Mouse (Mus musculus): ENCODE results near the gene Trabd. TPM values are rescaled to one million over a fixed set of nuclear protein-coding genes. Genes with fewer than 3 reads are reported as not detected.

Trabd gene
- polyA plus RNA-seq, 1 experiment from 2014 or later = 39.5 TPM

DNA sequence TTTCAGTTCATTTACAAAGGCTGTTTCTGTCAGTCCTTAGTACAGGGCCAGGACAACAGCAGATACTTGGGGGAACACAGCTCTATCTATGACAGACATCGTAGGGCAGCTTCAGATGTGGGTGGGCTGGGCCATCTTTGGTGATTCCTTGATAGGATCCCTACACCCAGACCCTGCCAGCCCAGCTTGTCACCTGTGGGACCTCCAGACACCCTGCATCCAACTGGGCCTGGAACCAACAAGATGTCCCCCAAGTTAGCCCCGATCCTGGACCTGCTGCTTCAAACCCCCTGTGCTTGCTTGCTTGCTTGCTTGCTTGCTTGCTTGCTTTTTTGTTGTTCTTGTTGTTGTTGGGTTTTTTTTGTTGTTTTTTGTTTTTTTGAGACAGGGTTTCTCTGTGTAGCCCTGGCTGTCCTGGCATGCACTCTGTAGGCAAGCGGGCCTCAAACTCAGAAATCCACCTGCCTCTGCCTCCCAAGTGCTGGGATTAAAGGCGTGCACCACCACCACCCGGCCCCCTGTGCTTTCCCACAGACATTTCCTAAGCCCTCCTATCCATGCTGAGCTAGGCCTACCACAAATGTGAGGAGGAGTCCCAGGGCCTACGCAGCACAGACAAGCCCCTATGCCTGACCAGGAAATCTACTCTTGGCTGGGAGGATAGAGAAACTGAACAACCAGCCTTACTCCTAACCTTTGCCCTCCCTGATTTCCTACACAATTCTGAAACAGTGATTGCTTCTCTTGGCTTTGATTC lies 13.0 kb upstream of the Trabd start:
- Histone ChIP-seq H3K9ac (ENCODE audit: low read depth, low read length) (no peak overlapping the region), H3K4me1 (replicated peaks; ENCODE audit: control insufficient read depth, insufficient read depth, low read length) (no peaks in the 10 kb centered on the region), H3K4me3 (ENCODE audit: low read depth, low read length) (no peak overlapping the region), H3K4me2 (replicated peaks; ENCODE audit: low read depth, low read length) (no peak overlapping the region), H3K9me3 (ENCODE audit: control insufficient read depth, low read length) (no peaks in the 10 kb centered on the region), H3K27me3 (ENCODE audit: control insufficient read depth, insufficient read depth, low read length) (peaks cover 18% of the 10 kb centered on the region), H3K36me3 (ENCODE audit: control insufficient read depth, insufficient read depth, low read length) (no peaks in the 10 kb centered on the region), H3K27ac (ENCODE audit: low read depth, low read length) (no peak overlapping the region)
- WGBS = 90% methylated on average over 6 of the region's 6 CpGs
- DNase-seq (ENCODE audit: low spot score) = no peak
- ATAC-seq (ENCODE audit: low FRiP score) = no peak

DNA sequence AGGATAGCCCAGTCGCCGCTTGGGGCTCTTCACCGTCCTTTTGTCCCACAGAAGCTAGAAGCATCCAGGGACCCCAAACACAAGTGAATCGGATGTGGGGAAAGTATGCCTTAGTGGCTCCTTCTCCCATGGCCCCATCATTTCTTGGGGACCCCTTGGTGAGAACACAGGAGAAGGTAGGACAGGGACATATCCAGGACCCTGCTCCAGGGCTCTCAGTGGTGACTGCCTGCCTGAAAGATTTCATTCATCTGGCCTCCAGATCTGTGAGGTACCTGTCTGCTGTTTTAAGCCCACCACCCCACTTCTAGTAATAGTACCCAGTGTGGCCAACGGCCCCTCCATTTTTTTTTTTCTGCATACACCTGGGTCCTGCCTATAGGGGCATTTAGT lies 12.4 kb upstream of the Trabd start:
- Histone ChIP-seq H3K36me3 (ENCODE audit: control insufficient read depth, insufficient read depth, low read length) (no peaks in the 10 kb centered on the region), H3K4me3 (ENCODE audit: low read depth, low read length) (no peak overlapping the region), H3K9me3 (ENCODE audit: control insufficient read depth, low read length) (no peaks in the 10 kb centered on the region), H3K4me2 (replicated peaks; ENCODE audit: low read depth, low read length) (no peak overlapping the region), H3K27me3 (ENCODE audit: control insufficient read depth, insufficient read depth, low read length) (peaks cover 23% of the 10 kb centered on the region), H3K9ac (ENCODE audit: low read depth, low read length) (no peak overlapping the region), H3K4me1 (replicated peaks; ENCODE audit: control insufficient read depth, insufficient read depth, low read length) (no peaks in the 10 kb centered on the region), H3K27ac (ENCODE audit: low read depth, low read length) (no peak overlapping the region)
- ATAC-seq (ENCODE audit: low FRiP score) (no peak), DNase-seq (ENCODE audit: low spot score) (no peak)
- 89% methylated on average over 5 of the region's 5 CpGs for WGBS

DNA sequence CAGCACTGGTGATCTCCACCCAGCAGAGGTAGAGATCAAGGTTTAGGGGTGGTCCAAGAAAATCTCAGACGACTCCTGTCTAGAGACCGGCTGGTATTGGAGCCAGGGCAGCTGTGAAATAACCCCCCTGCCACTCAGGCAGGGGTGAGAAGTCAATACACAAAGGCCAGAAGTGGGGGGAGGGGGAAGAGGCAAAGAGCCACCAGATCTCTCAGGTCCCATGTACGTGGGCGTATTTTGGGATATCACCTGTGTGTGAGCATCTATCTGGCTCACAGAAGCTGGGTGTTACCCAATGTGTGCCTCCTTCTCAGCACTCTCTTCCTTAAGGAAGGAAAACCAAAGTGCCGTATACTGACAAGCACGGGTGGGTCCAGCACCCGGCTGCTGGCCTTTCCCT lies 11.9 kb upstream of the Trabd start:
- H3K9me3 ChIP-seq (ENCODE audit: control insufficient read depth, low read length) = no peaks in the 10 kb centered on the region
- no peak overlapping the region for H3K9ac ChIP-seq (ENCODE audit: low read depth, low read length)
- H3K36me3 ChIP-seq (ENCODE audit: control insufficient read depth, insufficient read depth, low read length) = no peaks in the 10 kb centered on the region
- no peak overlapping the region for H3K4me3 ChIP-seq (ENCODE audit: low read depth, low read length)
- H3K4me1 ChIP-seq (replicated peaks; ENCODE audit: control insufficient read depth, insufficient read depth, low read length) = no peaks in the 10 kb centered on the region
- no peak overlapping the region for H3K4me2 ChIP-seq (replicated peaks; ENCODE audit: low read depth, low read length)
- ATAC-seq (ENCODE audit: low FRiP score) = no peak
- peaks cover 27% of the 10 kb centered on the region for H3K27me3 ChIP-seq (ENCODE audit: control insufficient read depth, insufficient read depth, low read length)
- H3K27ac ChIP-seq (ENCODE audit: low read depth, low read length) = no peak overlapping the region
- 83% methylated on average over 7 of the region's 7 CpGs for WGBS
- no peak for DNase-seq (ENCODE audit: low spot score)

DNA sequence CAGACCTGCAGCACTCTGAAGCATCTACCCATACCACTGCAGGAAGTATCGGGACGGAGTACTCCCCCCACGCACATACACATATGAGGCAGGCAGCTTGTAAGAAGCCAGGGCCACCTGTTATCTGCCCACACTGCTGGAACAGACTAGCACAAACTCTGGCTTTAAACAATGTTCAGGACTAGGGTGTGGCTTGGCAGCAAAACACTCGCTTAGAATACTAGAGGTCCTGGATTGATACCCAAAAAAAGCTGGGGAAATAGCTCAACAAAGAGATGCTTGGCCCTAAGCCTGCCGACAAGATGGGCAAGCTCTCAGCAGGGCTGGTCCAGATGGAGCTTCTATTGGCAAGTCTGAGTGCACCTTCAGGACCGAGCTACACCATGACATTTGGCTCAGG lies 11.4 kb upstream of the Trabd start:
- Histone ChIP-seq H3K9ac (ENCODE audit: low read depth, low read length) (no peak overlapping the region), H3K27me3 (ENCODE audit: control insufficient read depth, insufficient read depth, low read length) (peaks cover 27% of the 10 kb centered on the region), H3K27ac (ENCODE audit: low read depth, low read length) (no peak overlapping the region), H3K9me3 (ENCODE audit: control insufficient read depth, low read length) (no peaks in the 10 kb centered on the region), H3K4me1 (replicated peaks; ENCODE audit: control insufficient read depth, insufficient read depth, low read length) (no peaks in the 10 kb centered on the region), H3K4me3 (ENCODE audit: low read depth, low read length) (no peak overlapping the region), H3K4me2 (replicated peaks; ENCODE audit: low read depth, low read length) (no peak overlapping the region), H3K36me3 (ENCODE audit: control insufficient read depth, insufficient read depth, low read length) (no peaks in the 10 kb centered on the region)
- no peak for ATAC-seq (ENCODE audit: low FRiP score)
- no peak for DNase-seq (ENCODE audit: low spot score)
- WGBS = 81% methylated on average over 6 of the region's 6 CpGs

DNA sequence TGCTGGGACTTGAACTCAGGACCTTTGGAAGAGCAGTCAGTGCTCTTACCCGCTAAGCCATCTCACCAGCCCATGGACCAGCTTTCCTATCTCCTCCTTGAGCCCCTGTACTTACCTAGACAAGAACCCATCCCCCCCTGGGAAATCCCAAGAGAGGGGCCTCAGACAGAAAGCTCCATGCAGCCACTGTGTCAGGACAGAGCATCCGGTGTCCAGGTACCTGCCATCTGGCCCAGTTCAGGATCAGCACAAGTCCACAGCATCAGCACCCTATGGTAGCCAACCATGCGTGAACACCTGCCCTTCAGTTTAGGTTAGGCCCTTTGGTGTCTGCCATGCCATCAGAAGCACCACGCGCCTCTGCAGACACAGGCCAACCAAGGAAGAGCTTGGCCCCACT lies 10.0 kb upstream of the Trabd start:
- no peak overlapping the region for H3K27ac ChIP-seq (ENCODE audit: low read depth, low read length)
- no peak overlapping the region for H3K4me2 ChIP-seq (replicated peaks; ENCODE audit: low read depth, low read length)
- no peak overlapping the region for H3K9ac ChIP-seq (ENCODE audit: low read depth, low read length)
- 91% methylated on average over 5 of the region's 5 CpGs for WGBS
- H3K9me3 ChIP-seq (ENCODE audit: control insufficient read depth, low read length) = no peaks in the 10 kb centered on the region
- H3K4me1 ChIP-seq (replicated peaks; ENCODE audit: control insufficient read depth, insufficient read depth, low read length) = no peaks in the 10 kb centered on the region
- ATAC-seq (ENCODE audit: low FRiP score) (no peak), DNase-seq (ENCODE audit: low spot score) (no peak)
- H3K4me3 ChIP-seq (ENCODE audit: low read depth, low read length) = no peak overlapping the region
- H3K36me3 ChIP-seq (ENCODE audit: control insufficient read depth, insufficient read depth, low read length) = no peaks in the 10 kb centered on the region
- H3K27me3 ChIP-seq (ENCODE audit: control insufficient read depth, insufficient read depth, low read length) = peaks cover 31% of the 10 kb centered on the region

DNA sequence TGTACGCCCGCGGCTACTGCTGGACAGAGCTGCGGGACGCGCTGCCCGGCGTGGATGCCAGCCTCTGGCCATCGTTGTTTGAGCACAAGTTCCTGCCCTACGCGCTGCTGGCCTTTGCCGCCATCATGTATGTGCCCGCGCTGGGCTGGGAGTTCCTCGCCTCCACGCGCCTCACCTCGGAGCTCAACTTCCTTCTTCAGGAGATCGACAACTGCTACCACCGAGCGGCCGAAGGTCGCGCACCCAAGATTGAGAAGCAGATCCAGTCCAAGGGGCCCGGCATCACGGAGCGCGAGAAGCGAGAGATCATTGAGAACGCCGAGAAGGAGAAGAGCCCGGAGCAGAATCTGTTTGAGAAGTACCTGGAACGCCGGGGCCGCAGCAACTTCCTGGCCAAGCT lies 7.3 kb upstream of the Trabd start:
- 32% methylated on average over 35 of the region's 35 CpGs for WGBS
- Histone ChIP-seq H3K27me3 (ENCODE audit: control insufficient read depth, insufficient read depth, low read length) (peaks cover 31% of the 10 kb centered on the region), H3K27ac (ENCODE audit: low read depth, low read length) (no peak overlapping the region), H3K4me1 (replicated peaks; ENCODE audit: control insufficient read depth, insufficient read depth, low read length) (no peaks in the 10 kb centered on the region), H3K9me3 (ENCODE audit: control insufficient read depth, low read length) (no peaks in the 10 kb centered on the region), H3K9ac (ENCODE audit: low read depth, low read length) (no peak overlapping the region), H3K4me3 (ENCODE audit: low read depth, low read length) (0 out of 2 replicates have a peak overlapping the region, but pooled peaks have one; percentile 12), H3K36me3 (ENCODE audit: control insufficient read depth, insufficient read depth, low read length) (no peaks in the 10 kb centered on the region), H3K4me2 (replicated peaks; ENCODE audit: low read depth, low read length) (no peak overlapping the region)
- ATAC-seq (ENCODE audit: low FRiP score) = no peak
- peak; percentile 15 for DNase-seq (ENCODE audit: low spot score)

DNA sequence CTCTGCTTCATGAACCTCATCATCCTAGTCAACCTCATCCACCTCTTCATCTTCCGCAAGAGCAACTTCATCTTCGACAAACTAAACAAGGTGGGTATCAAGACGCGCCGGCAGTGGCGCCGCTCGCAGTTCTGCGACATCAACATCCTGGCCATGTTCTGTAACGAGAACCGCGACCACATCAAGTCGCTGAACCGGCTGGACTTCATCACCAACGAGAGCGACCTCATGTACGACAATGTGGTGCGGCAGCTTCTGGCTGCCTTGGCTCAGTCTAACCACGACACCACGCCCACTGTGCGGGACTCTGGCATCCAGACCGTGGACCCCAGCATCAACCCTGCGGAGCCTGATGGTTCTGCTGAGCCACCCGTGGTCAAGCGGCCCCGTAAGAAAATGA lies 6.7 kb upstream of the Trabd start:
- WGBS = 33% methylated on average over 26 of the region's 26 CpGs
- Histone ChIP-seq H3K4me1 (replicated peaks; ENCODE audit: control insufficient read depth, insufficient read depth, low read length) (no peaks in the 10 kb centered on the region), H3K36me3 (ENCODE audit: control insufficient read depth, insufficient read depth, low read length) (no peaks in the 10 kb centered on the region), H3K9me3 (ENCODE audit: control insufficient read depth, low read length) (no peaks in the 10 kb centered on the region), H3K4me3 (ENCODE audit: low read depth, low read length) (0 out of 2 replicates have a peak overlapping the region, but pooled peaks have one; percentile 12), H3K27me3 (ENCODE audit: control insufficient read depth, insufficient read depth, low read length) (peaks cover 31% of the 10 kb centered on the region), H3K9ac (ENCODE audit: low read depth, low read length) (no peak overlapping the region), H3K27ac (ENCODE audit: low read depth, low read length) (no peak overlapping the region), H3K4me2 (replicated peaks; ENCODE audit: low read depth, low read length) (no peak overlapping the region)
- ATAC-seq (ENCODE audit: low FRiP score) = no peak
- DNase-seq (ENCODE audit: low spot score) = no peak

DNA sequence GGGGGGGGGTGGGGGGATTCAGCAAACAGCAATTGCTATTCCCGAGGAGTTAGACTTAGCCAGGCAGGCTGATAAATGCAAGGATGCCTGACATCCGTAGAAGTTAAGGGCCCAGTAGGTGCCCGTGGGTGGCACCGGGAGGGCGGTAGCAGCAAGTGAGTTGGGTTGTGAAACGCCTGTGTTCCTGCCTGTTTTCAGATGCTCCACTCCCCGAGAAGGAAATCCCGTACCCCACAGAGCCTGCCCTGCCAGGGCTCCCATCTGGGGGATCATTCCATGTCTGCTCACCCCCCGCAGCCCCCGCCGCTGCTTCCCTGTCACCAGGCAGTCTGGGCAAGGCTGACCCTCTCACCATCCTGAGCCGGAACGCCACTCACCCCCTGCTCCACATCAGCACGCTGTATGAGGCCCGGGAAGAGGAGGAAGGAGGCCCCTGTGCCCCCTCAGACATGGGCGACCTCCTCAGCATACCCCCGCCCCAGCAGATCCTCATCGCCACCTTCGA lies 5.5 kb upstream of the Trabd start:
- Histone ChIP-seq H3K27ac (ENCODE audit: low read depth, low read length) (no peak overlapping the region), H3K4me3 (ENCODE audit: low read depth, low read length) (no peak overlapping the region), H3K9ac (ENCODE audit: low read depth, low read length) (no peak overlapping the region), H3K36me3 (ENCODE audit: control insufficient read depth, insufficient read depth, low read length) (no peaks in the 10 kb centered on the region), H3K4me1 (replicated peaks; ENCODE audit: control insufficient read depth, insufficient read depth, low read length) (no peaks in the 10 kb centered on the region), H3K4me2 (replicated peaks; ENCODE audit: low read depth, low read length) (no peak overlapping the region), H3K27me3 (ENCODE audit: control insufficient read depth, insufficient read depth, low read length) (peaks cover 31% of the 10 kb centered on the region), H3K9me3 (ENCODE audit: control insufficient read depth, low read length) (no peaks in the 10 kb centered on the region)
- WGBS = 73% methylated on average over 19 of the region's 19 CpGs
- DNase-seq (ENCODE audit: low spot score) (no peak), ATAC-seq (ENCODE audit: low FRiP score) (no peak)

DNA sequence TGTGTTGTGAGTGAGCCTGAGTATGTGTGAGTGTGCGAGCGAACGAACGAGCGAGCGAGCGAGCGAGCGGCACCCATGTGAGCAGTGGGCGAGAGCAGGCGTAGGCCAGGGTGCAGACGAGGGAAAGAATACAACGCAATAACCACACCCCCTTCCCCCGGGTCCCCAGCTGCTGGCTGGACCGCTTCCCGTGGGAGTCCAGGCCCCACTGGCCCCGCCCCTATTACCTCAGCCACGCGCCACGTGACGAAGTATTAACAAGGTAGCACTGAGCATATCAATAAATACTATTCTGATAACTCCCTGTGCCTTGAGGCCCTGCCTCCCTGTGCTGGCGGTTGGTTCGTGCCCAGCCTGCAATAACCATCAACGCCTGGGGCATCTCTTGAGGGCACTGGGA lies 4.3 kb upstream of the Trabd start:
- WGBS = 76% methylated on average over 24 of the region's 24 CpGs
- Histone ChIP-seq H3K4me3 (ENCODE audit: low read depth, low read length) (no peak overlapping the region), H3K4me2 (replicated peaks; ENCODE audit: low read depth, low read length) (no peak overlapping the region), H3K9me3 (ENCODE audit: control insufficient read depth, low read length) (no peaks in the 10 kb centered on the region), H3K27ac (ENCODE audit: low read depth, low read length) (no peak overlapping the region), H3K9ac (ENCODE audit: low read depth, low read length) (no peak overlapping the region), H3K36me3 (ENCODE audit: control insufficient read depth, insufficient read depth, low read length) (no peaks in the 10 kb centered on the region), H3K4me1 (replicated peaks; ENCODE audit: control insufficient read depth, insufficient read depth, low read length) (peaks cover 8% of the 10 kb centered on the region), H3K27me3 (ENCODE audit: control insufficient read depth, insufficient read depth, low read length) (peaks cover 31% of the 10 kb centered on the region)
- ATAC-seq (ENCODE audit: low FRiP score) (no peak), DNase-seq (ENCODE audit: low spot score) (no peak)
